Mouse (Mus musculus): ENCODE measurements around the gene Def8.

GRCm38 (mm10) chr8:123431616-123432365 is 8.5 kb downstream of the Def8 start:
- TF ChIP-seq CTCF (IDR thresholded peaks at IDR 0.05; ENCODE audit: control insufficient read depth, insufficient read depth, insufficient replicate concordance, low read depth, low read length) (no peak), POLR2A (IDR thresholded peaks at IDR 0.05; ENCODE audit: control insufficient read depth, low read depth, low read length) (no peak)
